In genomic region chr17:12230167-12230566, GRCm38 (mm10) we compare ENCODE assay signal across 12 mouse cellular contexts.
DNase-seq lines count a peak whose midpoint lies in the region; ATAC-seq and TF ChIP-seq lines count a peak whose summit lies in the region.
"Had no signal": no experiment of that assay in that cellular context is flagged by ENCODE, and none has a peak within 500 bp of the region (broad histone marks: within the 10 kb centered on the region; RNA-seq: fewer than 3 reads in every experiment).

No protein-coding gene starts in this region.

- H3K4me1 ChIP-seq in midbrain, embryonic 15.5 days: no peaks in the 10 kb centered on the region
- no peaks in the 10 kb centered on the region for H3K4me1 ChIP-seq in kidney, adult 2 months (ENCODE audit: control insufficient read depth, insufficient read depth, low read length)
- H3K4me1 ChIP-seq: liver, embryonic 12.5 days had no signal

- H3K9ac ChIP-seq in midbrain, embryonic 15.5 days: no peak overlapping the region
- H3K9ac ChIP-seq: liver, embryonic 12.5 days had no signal

- no peak for TF ChIP-seq CTCF in kidney, adult 2 months (conservative IDR thresholded peaks at IDR 0.05; ENCODE audit: insufficient read depth, insufficient read length, low read depth, low read length)

- H3K27ac ChIP-seq in midbrain, embryonic 15.5 days: peak overlapping the region; percentile 27; the same call in 1 of the 2 replicates
- no peak overlapping the region for H3K27ac ChIP-seq in kidney, adult 2 months (ENCODE audit: insufficient read depth, low read depth, low read length)
- H3K27ac ChIP-seq: liver, embryonic 12.5 days had no signal

- no peaks in the 10 kb centered on the region for H3K27me3 ChIP-seq in midbrain, embryonic 15.5 days (replicated peaks)
- H3K27me3 ChIP-seq in kidney, adult 2 months (replicated peaks; ENCODE audit: control insufficient read depth, insufficient read depth, low read length): no peaks in the 10 kb centered on the region
- H3K27me3 ChIP-seq: liver, embryonic 12.5 days had no signal

- WGBS in midbrain, embryonic 15.5 days: 76% methylated on average over 6 of the region's 6 CpGs
- WGBS in kidney, adult 2 months: 77% methylated on average over 6 of the region's 6 CpGs

- no peak for TF ChIP-seq POLR2A in kidney, adult 2 months (IDR thresholded peaks at IDR 0.05; ENCODE audit: low read depth, low read length)

- H3K4me2 ChIP-seq in midbrain, embryonic 15.5 days: no peak overlapping the region
- H3K4me2 ChIP-seq: liver, embryonic 12.5 days had no signal

- H3K9me3 ChIP-seq in midbrain, embryonic 15.5 days: no peaks in the 10 kb centered on the region
- H3K9me3 ChIP-seq: liver, embryonic 12.5 days had no signal

- peak; percentile 61 for ATAC-seq in midbrain, embryonic 15.5 days (replicated peaks)
- ATAC-seq: liver, embryonic 12.5 days had no signal

- H3K36me3 ChIP-seq in midbrain, embryonic 15.5 days (replicated peaks): peaks cover 29% of the 10 kb centered on the region; the same call in 1 of the 2 replicates
- no peaks in the 10 kb centered on the region; the same call in 1 of the 2 replicates for H3K36me3 ChIP-seq in kidney, adult 2 months (ENCODE audit: control insufficient read depth, insufficient read depth, low read length)

- DNase-seq in layer of hippocampus, adult 11-12 months (ENCODE audit: low spot score): peak; percentile 55
- DNase-seq in layer of hippocampus, postnatal 10 days (ENCODE audit: low spot score in 2 of 2): no peak
- peak; percentile 81 to 90 for DNase-seq in right cerebral cortex, postnatal 10 days (ENCODE audit: low spot score in 2 of 2)
- DNase-seq in right cerebral cortex, adult 18-20 months: no peak
- DNase-seq in cerebellum, postnatal 4 days (ENCODE audit: low spot score in 2 of 2): no peak
- DNase-seq in kidney, adult 2 months: no peak
- DNase-seq: cerebellum, postnatal 10 days; kidney, postnatal 10 days; lung, postnatal 14 days; thymus, postnatal 14 days had no signal

- no peak overlapping the region for H3K4me3 ChIP-seq in midbrain, embryonic 15.5 days
- no peak overlapping the region for H3K4me3 ChIP-seq in kidney, adult 2 months (ENCODE audit: insufficient read depth, low read depth, low read length)
- H3K4me3 ChIP-seq: liver, embryonic 12.5 days had no signal

Comparison
In these comparisons a context has a peak if more than half of its experiments do, and no peak if none do; other contexts are left out.
1. DNase-seq: peak in layer of hippocampus, adult 11-12 months (single experiment) and right cerebral cortex, postnatal 10 days (2 of 2); none in layer of hippocampus, postnatal 10 days (0 of 2), right cerebral cortex, adult 18-20 months (single experiment), cerebellum, postnatal 4 days (0 of 2) and kidney, adult 2 months (single experiment).